Mouse (Mus musculus): Measurements from ENCODE around the gene Med7. TPM values are rescaled to one million over a fixed set of nuclear protein-coding genes. Genes with fewer than 3 reads are reported as not detected.

Med7 gene
- total RNA-seq (2023): 10 to 100 TPM; 17.0 to 21.4 TPM

DNA sequence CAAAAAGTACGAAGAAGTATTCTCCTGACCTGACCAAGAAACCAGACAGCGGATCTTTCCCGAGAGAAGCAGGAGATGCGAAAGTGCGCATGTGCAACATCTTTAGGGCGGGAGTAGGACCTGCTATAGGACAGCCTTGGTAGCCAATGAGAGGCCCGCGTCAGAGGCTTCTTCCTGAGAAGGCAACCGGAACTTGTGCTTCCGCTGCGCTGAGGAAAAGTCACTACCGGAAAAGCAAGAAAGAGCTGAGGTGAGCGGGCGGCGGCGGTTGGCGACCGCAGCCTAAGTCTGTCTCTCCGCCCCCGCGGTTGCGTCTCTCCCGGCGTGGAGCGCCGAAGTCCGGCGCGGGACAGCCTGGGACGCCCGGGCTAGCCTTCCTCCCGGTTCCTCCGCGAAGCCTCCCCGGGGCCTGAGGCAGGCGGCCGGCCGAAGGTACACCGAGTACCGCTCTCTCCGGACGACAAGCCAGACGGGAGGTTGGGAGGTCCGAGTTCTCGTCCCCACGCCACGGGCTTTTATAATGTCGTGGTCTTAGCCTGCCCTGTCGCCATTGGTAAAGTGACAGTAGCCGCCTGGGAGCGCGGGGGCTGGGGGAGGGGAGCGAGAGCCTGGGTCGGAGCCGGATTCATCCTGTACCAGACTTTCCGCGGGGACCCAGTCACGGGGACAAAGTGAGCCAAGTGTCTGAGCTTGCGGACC is at the start of gene Med7:
TSS of gene Med7 (plus strand) at position 166 of the 699 bp plus-strand sequence.

DNA sequence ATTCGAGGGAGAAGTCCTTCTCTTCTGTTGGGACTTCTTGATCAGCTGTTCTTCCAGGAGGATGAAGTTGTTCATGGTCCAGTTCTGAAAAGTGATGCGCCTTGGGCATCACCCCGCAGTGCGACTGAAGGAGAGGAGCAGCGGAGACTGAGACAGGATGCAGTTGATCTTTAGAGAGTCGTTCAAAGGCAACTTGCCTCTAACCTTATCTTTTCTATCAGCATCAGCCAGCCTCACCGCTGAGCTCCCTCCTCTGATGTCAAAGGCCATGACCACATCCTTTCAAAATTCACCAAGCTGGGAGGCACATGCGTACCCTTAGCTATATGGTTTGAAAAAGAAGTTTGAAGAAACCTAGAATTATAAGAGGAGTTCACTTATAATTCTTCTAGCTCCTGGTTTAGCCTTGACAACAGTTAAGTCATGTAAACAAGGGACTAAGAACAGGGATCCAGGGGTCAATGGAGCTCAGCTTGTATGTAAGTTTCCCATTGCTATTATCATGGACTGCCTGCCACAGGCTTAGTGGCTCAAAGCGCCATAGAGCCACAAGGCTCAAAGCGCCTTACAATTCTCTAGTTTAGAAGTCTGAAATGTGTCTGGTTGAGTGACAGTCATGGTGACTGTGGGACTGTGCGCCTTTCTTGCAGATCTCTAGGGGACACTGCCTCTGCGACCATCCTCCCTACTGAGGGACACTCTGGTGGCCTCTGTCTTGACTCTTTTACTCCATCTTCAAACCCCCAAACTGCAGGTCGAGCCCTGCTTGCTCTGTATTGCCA is 47.2 kb upstream of the Med7 start, which contains the start of gene Itk:
TSS of gene Itk (minus strand) at position 180 of the 782 bp plus-strand sequence.

DNA sequence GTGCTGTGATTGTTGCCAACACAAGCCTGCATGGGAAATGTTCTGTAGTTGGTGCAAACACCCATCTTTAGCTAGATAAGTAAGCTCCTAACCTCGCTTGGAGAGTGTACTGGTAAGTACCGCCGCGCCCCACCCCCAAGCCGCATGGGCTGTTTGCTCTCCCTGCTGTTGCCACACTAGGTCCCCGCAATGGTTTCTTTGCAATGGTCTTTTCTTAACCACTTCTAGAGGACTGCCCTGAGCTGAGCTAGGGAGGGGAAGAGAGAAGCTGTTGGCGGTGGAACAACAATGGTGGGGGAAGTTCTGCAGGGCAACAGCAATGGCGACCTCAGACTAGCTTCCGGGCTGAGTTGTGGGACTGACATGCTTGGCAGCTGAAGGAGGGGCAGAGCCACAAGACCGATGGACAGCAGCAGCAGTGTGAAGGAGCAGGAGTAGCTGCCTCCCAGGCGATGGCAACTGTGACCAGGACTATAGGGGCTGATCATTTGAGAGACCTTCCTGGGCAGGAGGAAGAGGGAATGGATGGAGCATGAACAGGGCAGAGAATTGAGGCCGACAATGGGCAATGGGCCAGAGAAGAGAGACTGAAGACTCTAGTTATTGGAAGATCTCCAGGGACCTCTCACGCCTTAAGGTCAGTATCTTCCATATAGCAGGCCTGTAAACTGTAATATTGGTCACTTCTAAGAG is 40.4 kb upstream of the Med7 start, which contains the start of gene Fam71b:
TSS of gene Fam71b (plus strand) at position 393 of the 693 bp plus-strand sequence.

DNA sequence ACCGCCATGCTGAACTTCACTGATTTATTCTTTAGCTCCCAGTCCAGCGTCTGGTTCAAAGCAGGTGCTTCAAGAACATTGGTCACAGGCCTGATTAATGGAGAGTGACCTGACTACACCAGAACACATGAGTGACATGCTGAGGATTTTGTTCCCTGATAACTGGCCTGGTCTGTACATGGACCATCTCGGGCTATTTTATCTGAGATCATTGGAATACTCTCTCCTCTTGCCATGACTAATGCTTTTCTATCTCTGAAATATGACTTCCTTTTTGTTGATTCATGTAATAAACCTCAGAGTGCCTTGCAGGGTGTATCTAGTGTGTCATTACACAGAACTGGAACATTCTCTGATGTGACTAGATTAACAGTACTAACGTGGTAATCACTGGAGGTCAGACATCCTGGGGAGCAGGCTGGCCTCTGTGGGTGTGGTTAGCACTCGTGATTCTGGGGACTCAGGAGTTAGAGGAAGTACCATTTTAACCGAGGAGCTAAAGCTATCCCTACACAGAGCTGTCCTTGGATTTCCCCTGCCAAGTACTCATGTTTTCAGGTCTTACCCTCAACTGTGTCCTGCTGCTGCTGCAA is 17.8 kb downstream of the Med7 start, which contains the start of gene Havcr2:
TSS of gene Havcr2 (plus strand) at position 483 of the 593 bp plus-strand sequence.

Other genes starting within 250 kb of the Med7 start
- not detected for gene Fndc9, start 201.4 kb upstream of the Med7 start, total RNA-seq (2023)
- gene Cyfip2, start 124.1 kb upstream of the Med7 start, total RNA-seq (2023): 100 to 1,000 TPM; 164 to 181 TPM
- gene Itk, start 47.4 kb upstream of the Med7 start, total RNA-seq (2023): 100 to 1,000 TPM; 424 to 440 TPM
- 1 to 10 TPM; 1.4 to 1.6 TPM for gene Fam71b, start 40.4 kb upstream of the Med7 start, total RNA-seq (2023)
- gene Havcr2, start 18.0 kb downstream of the Med7 start, total RNA-seq (2023): under 1 TPM; 0.47 to 0.70 TPM
- not detected for gene Gm12169, start 87.3 kb downstream of the Med7 start, total RNA-seq (2023)
- not detected for gene BC053393, start 134.6 kb downstream of the Med7 start, total RNA-seq (2023)
- not detected for gene Dppa1, start 192.3 kb downstream of the Med7 start, total RNA-seq (2023)